Mouse (Mus musculus) megakaryocyte, embryonic 14.5 days (primary cell): ENCODE measurements around the gene Armcx6.

Experiments used
- FLI1 ChIP-seq: IDR thresholded peaks from 2 replicates; pipeline ENCODE4 v1.6.1; 2012; ENCODE audit warnings: low read length, inconsistent platforms, mixed read lengths
- GATA1 ChIP-seq: IDR thresholded peaks from 3 replicates; pipeline ENCODE4 v1.6.1; 2012; ENCODE audit warnings: mixed read lengths, low read length, inconsistent platforms, borderline replicate concordance

DNA sequence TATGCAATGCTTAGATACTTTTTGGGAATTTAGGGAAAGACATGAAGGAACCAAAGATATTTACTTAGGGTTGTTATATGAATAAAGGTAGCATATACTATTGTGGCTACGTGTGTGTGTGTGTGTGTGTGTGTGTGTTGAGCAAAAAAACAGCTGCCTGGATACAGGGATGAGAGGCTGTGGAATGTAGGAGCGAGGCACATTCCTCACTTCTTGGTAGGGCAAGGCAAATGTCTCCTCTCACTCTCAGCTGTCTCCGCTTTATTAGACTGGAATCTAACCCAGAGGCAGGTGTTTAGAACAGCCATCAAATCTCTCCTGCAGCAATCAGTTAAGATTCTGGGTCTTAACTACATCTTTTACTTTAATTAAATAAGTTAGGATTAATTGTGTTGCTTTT, 34.4 kb downstream of the Armcx6 start:
- TF ChIP-seq GATA1, result no peak
- no peak for TF ChIP-seq FLI1
